8 mouse cellular contexts compared by ENCODE assay signal in genomic region chrX:169997854-169998456, GRCm38 (mm10). TPM values are rescaled to one million over a fixed set of nuclear protein-coding genes. Genes with fewer than 3 reads are reported as not detected.
A peak's percentile ranks its signal among the peaks of the same experiment; 100 is the strongest.
DNase-seq lines count a peak whose midpoint lies in the region; ATAC-seq and TF ChIP-seq lines count a peak whose summit lies in the region.
"Not testable (repeated sequence)": the region's sequence is repeated elsewhere in the genome, so short reads cannot be mapped to it uniquely, and the experiment has no call there.

No protein-coding gene starts in this region.

- peak overlapping the region; percentile 73 for H3K4me3 ChIP-seq in G1E (ENCODE audit: low read depth, low read length)
- peak overlapping the region; percentile 46 for H3K4me3 ChIP-seq in forebrain, embryonic 16.5 days (replicated peaks; ENCODE audit: low read length)
- H3K4me3 ChIP-seq in layer of hippocampus, adult 2 months, result peak overlapping the region; percentile 46
- peak overlapping the region; percentile 51 for H3K4me3 ChIP-seq in lung, embryonic 14.5 days (ENCODE audit: low read depth, low read length)
- peak overlapping the region; percentile 57 for H3K4me3 ChIP-seq in olfactory bulb, adult 2 months (ENCODE audit: insufficient read depth, low read depth, low read length)
- H3K4me3 ChIP-seq in thymus, adult 2 months (ENCODE audit: control insufficient read depth, insufficient read depth, low read length), result peak overlapping the region; percentile 85

- not testable (repeated sequence) for H3K36me3 ChIP-seq in G1E (replicated peaks); forebrain, embryonic 16.5 days (ENCODE audit: control insufficient read depth, insufficient read depth); lung, embryonic 14.5 days (ENCODE audit: insufficient read depth); thymus, adult 2 months (ENCODE audit: control insufficient read depth, insufficient read depth, low read length)

- TF ChIP-seq POLR2A in olfactory bulb, adult 2 months (IDR thresholded peaks at IDR 0.05; ENCODE audit: insufficient read depth, low read depth, low read length); thymus, adult 2 months (IDR thresholded peaks at IDR 0.05; ENCODE audit: control insufficient read depth, extremely low read depth, insufficient read depth, low read length, poor library complexity): not testable (repeated sequence)

- peaks cover 15% of the 10 kb centered on the region for H3K27me3 ChIP-seq in G1E (ENCODE audit: insufficient read depth, low read length)
- not testable (repeated sequence) for H3K27me3 ChIP-seq in forebrain, embryonic 16.5 days (replicated peaks; ENCODE audit: control insufficient read depth, insufficient read depth, low read length); thymus, adult 2 months (ENCODE audit: control insufficient read depth, insufficient read depth, low read length)
- H3K27me3 ChIP-seq in lung, embryonic 14.5 days (ENCODE audit: insufficient read depth, low read length), result peaks cover 12% of the 10 kb centered on the region

- intact Hi-C loops in heart, postnatal 36 days (cut with DNase I), result not testable (repeated sequence)

- peak overlapping the region; percentile 62 for H3K4me2 ChIP-seq in forebrain, embryonic 16.5 days (ENCODE audit: low read length)
- H3K4me2 ChIP-seq in lung, embryonic 14.5 days, result peak overlapping the region; percentile 99

- WGBS in forebrain, embryonic 16.5 days, result 4% methylated on average over 7 of the region's 37 CpGs
- WGBS in lung, embryonic 14.5 days, result 31% methylated on average over 37 of the region's 37 CpGs
- WGBS in olfactory bulb, adult 2 months, result 0% methylated on average over 8 of the region's 37 CpGs
- 0% methylated on average over 2 of the region's 37 CpGs for WGBS in thymus, adult 2 months

- not testable (repeated sequence) for H3K4me1 ChIP-seq in G1E (ENCODE audit: insufficient read depth, low read depth, low read length); forebrain, embryonic 16.5 days (replicated peaks; ENCODE audit: control insufficient read depth, insufficient read depth, low read length); lung, embryonic 14.5 days (ENCODE audit: insufficient read depth); olfactory bulb, adult 2 months (ENCODE audit: control insufficient read depth, insufficient read depth, low read length); thymus, adult 2 months (replicated peaks; ENCODE audit: control insufficient read depth, insufficient read depth, low read length)

- H3K9ac ChIP-seq in forebrain, embryonic 16.5 days (replicated peaks; ENCODE audit: low read depth, low read length), result peak overlapping the region; percentile 25; the same call in 1 of the 2 replicates
- peak overlapping the region; percentile 45 for H3K9ac ChIP-seq in lung, embryonic 14.5 days

- not testable (repeated sequence) for H3K9me3 ChIP-seq in G1E (replicated peaks); forebrain, embryonic 16.5 days (ENCODE audit: control insufficient read depth, low read length)
- peaks cover 52% of the 10 kb centered on the region for H3K9me3 ChIP-seq in lung, embryonic 14.5 days (ENCODE audit: low read depth, low read length)

- not testable (repeated sequence) for TF ChIP-seq CTCF in G1E (IDR thresholded peaks at IDR 0.05; ENCODE audit: low read depth, low read length); lung, embryonic 14.5 days (IDR thresholded peaks at IDR 0.05; ENCODE audit: low read depth); olfactory bulb, adult 2 months (IDR thresholded peaks at IDR 0.05; ENCODE audit: insufficient read depth, low read depth, low read length); thymus, adult 2 months (IDR thresholded peaks at IDR 0.05; ENCODE audit: borderline replicate concordance, control insufficient read depth, extremely low read depth, insufficient read depth, low read length, poor library complexity)
- 0 out of 2 replicates have a peak, but pooled peaks have one; percentile 2 for TF ChIP-seq CTCF in layer of hippocampus, adult 2 months (conservative IDR thresholded peaks at IDR 0.05)

- DNase-seq in G1E (ENCODE audit: low spot score), result not testable (repeated sequence)
- peak; percentile 99 for DNase-seq in cerebellum, adult 18-20 months
- DNase-seq in heart, postnatal 36 days, result peak; percentile 100
- DNase-seq in layer of hippocampus, adult 2 months (ENCODE audit: low spot score in 2 of 2), result peak; percentile 96 to 98
- DNase-seq in lung, embryonic 14.5 days, result peak; percentile 94
- DNase-seq in thymus, adult 2 months, result peak; percentile 100

- peak overlapping the region; percentile 69 for H3K27ac ChIP-seq in forebrain, embryonic 16.5 days (ENCODE audit: low read length)
- H3K27ac ChIP-seq in layer of hippocampus, adult 2 months, result peak overlapping the region; percentile 67
- peak overlapping the region; percentile 74 for H3K27ac ChIP-seq in lung, embryonic 14.5 days (ENCODE audit: low read depth)
- H3K27ac ChIP-seq in olfactory bulb, adult 2 months (ENCODE audit: insufficient read depth, low read depth, low read length), result peak overlapping the region; percentile 60; the same call in 1 of the 2 replicates
- peak overlapping the region; percentile 100 for H3K27ac ChIP-seq in thymus, adult 2 months (ENCODE audit: control insufficient read depth, insufficient read depth, low read length)

- peak; percentile 66 for ATAC-seq in G1E (ENCODE audit: extremely low read depth, insufficient number of reproducible peaks, low FRiP score, poor library complexity, severe bottlenecking)
- peak; percentile 88 for ATAC-seq in forebrain, embryonic 16.5 days
- ATAC-seq in lung, embryonic 14.5 days (ENCODE audit: insufficient read depth), result peak; percentile 91

RNA-seq across cellular contexts. Expression of gene Gm21887, which starts 11.5 kb away (rescaled TPM):
- 163 and 204 TPM in 2 replicates for total RNA-seq in G1E (2014; fragmentation: Nextera tagmentation)
- total RNA-seq in G1E (2017), result 35.4 and 44.4 TPM in 2 replicates
- 300 and 429 TPM in 2 replicates for polyA plus RNA-seq in G1E (2012)
- polyA plus RNA-seq in forebrain, embryonic 16.5 days (2015; fragmentation: Nextera tagmentation; extraction: Ambion mirVana), result 174 and 293 TPM in 2 replicates
- 10 to 100 TPM; 31.5 to 40.2 TPM for total RNA-seq in heart, postnatal 36 days (2021)
- total RNA-seq in layer of hippocampus, adult 2 months (2021), result 100 to 1,000 TPM; 208 to 264 TPM
- 252 and 439 TPM in 2 replicates for polyA plus RNA-seq in lung, embryonic 14.5 days (2014; fragmentation: Nextera tagmentation; extraction: Ambion mirVana)
- not detected in 2 replicates for polyA plus RNA-seq in olfactory bulb, adult 2 months (2012; ENCODE audit: insufficient read depth, insufficient read length, low replicate concordance, missing spikeins)
- 1,607 and 1,995 TPM in 2 replicates for polyA plus RNA-seq in thymus, adult 2 months (2012; rRNA removed)
